Mouse (Mus musculus) limb, embryonic 13.5 days (tissue): Measurements from ENCODE around the gene Gm49388. TPM values are rescaled to one million over a fixed set of nuclear protein-coding genes. Genes with fewer than 3 reads are reported as not detected.

Source experiments
- ATAC-seq: fragments of 200-750 bp; cut with Nextera tagmentation; 2 replicates; pipeline ENCODE4 v1.8.0; 2017; ENCODE audit warnings: low read depth, moderate number of reproducible peaks, moderate TSS enrichment; ENCODE audit not compliant: low FRiP score
- H3K27ac ChIP-seq: fragments of 300-500 bp; sonication (generic); 2 replicates; pipeline ENCODE4 v1.5.1; 2015; ENCODE audit warnings: inconsistent platforms, mild to moderate bottlenecking, moderate library complexity
- H3K27me3 ChIP-seq: fragments of 300-500 bp; sonication (generic); 2 replicates; pipeline ENCODE4 v1.6.1; 2015; ENCODE audit warnings: mild to moderate bottlenecking, inconsistent platforms
- H3K36me3 ChIP-seq: fragments of 300-500 bp; sonication (generic); 2 replicates; pipeline ENCODE4 v1.6.1; 2015; ENCODE audit warnings: inconsistent platforms, mild to moderate bottlenecking, moderate library complexity
- H3K4me1 ChIP-seq: fragments of 300-500 bp; sonication (generic); 2 replicates; pipeline ENCODE4 v1.6.1; 2015; ENCODE audit warnings: inconsistent platforms
- H3K4me2 ChIP-seq: fragments of 300-500 bp; sonication (generic); replicated peaks from 2 replicates; pipeline ENCODE4 v1.6.1; 2015; ENCODE audit warnings: inconsistent platforms, mild to moderate bottlenecking, moderate library complexity
- H3K4me3 ChIP-seq: fragments of 300-500 bp; sonication (generic); 2 replicates; pipeline ENCODE4 v1.5.1; 2015; ENCODE audit warnings: moderate library complexity, mild to moderate bottlenecking, inconsistent platforms
- H3K9ac ChIP-seq: fragments of 300-500 bp; sonication (generic); 2 replicates; pipeline ENCODE4 v1.6.1; 2015; ENCODE audit warnings: mild to moderate bottlenecking, inconsistent platforms
- H3K9me3 ChIP-seq: fragments of 300-500 bp; sonication (generic); 2 replicates; pipeline ENCODE4 v1.6.1; 2016; ENCODE audit warnings: inconsistent platforms
- WGBS: fragments of 180-500 bp; shearing (Covaris S2); methylation state at CpG from one replicate; pipeline ENCODE4 v1.1.7; 2015; 5-methylcytosine and 5-hydroxymethylcytosine counted together
- polyA plus RNA-seq: library from polyadenylated mRNA; unstranded; fragments of >200 nt; fragmentation: Nextera tagmentation; extraction: Ambion mirVana; gene quantifications from 2 replicates; pipeline ENCODE4 v1.2.1, GENCODE M21; 2015

The Gm49388 gene
- not detected in 2 replicates for polyA plus RNA-seq

DNA sequence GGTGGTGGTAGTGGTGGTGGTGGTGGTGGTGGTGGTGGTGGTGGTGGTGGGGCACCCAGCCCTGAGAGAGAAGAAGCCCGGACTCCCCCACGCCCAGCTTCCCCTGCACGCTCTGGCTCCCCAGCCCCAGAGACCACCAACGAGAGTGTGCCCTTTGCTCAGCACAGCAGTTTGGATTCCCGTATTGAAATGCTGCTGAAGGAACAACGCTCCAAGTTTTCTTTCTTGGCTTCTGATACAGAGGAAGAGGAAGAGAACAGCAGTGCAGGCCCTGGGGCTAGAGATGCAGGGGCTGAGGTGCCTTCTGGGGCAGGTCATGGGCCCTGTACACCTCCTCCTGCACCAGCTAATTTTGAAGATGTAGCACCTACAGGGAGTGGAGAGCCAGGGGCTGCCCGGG lies at the start of gene Gm49388:
Gene Gm49388 (plus strand): TSS at position 301 of the 400 bp plus-strand sequence.
- Histone ChIP-seq H3K4me2 (no peak within 1 kb of the TSS), H3K9me3 (no peaks in the 10 kb centered on the region), H3K27me3 (no peaks in the 10 kb centered on the region), H3K36me3 (peaks cover 99% of the 10 kb centered on the region), H3K9ac (no peak within 1 kb of the TSS), H3K4me1 (no peaks in the 10 kb centered on the region), H3K4me3 (no peak within 1 kb of the TSS), H3K27ac (no peak within 1 kb of the TSS)
- 91% methylated on average over 7 of the region's 7 CpGs for WGBS
- no peak for ATAC-seq

DNA sequence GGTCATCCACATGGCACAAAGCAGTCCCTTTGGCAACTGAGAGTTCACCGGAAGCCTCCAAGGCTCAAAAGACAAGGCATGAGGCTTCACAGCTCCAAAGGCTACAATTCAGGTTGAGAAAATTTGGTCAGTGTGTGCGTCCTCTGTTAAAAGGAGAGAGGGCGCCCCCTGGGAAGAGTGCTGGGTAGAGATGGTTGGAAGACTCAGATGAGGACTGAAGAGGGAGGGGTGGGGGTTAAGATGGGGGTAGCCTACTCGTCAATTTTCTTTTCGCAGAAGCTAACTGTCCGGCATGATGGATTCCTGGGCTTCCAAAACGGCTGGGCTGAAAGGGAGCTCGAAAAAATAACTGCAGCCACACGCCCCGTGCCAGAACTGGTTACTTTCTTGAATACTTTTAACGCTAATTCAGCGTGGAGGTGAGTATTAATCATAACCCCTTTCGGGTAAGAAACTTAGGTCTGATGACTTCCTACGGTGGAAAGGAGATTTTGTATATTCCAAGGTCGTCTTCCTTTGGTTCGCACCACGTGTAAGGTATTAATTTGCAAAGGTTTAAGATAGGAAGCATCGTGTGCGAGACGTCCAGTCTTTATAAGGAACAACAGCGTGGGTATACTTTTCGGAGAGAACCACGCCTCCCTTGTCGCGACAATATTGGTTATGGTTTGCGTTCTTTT lies 40.9 kb upstream of the Gm49388 start, which contains the start of gene Fbxl19:
Gene Fbxl19 (plus strand): TSS at position 178 of the 680 bp plus-strand sequence.
- Histone ChIP-seq H3K9me3 (no peaks in the 10 kb centered on the region), H3K36me3 (peaks cover 17% of the 10 kb centered on the region)
- WGBS, result 1% methylated on average over 26 of the region's 26 CpGs

DNA sequence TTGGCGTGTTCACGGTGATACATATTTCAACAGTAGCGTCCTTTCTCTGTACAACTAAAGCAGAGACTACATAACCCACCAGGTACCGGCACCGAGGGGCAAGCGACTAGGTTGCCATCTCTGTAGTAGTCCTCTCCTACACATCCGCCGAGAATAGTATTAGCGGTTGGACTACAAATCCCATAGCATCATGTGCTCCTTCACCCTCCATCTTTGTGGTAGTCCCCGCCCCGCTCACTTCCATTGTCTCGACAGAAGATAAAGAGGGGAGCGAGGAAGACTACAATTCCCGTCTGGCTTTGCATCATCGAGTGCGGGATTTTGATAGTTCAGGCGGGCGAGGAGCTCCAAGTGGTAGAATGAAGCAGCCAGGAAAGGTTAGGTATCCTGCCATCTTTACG lies 40.2 kb upstream of the Gm49388 start:
- no peaks in the 10 kb centered on the region for H3K9me3 ChIP-seq
- peak overlapping the region; percentile 93 for H3K27ac ChIP-seq
- peak overlapping the region; percentile 85 for H3K4me2 ChIP-seq
- peaks cover 25% of the 10 kb centered on the region for H3K36me3 ChIP-seq
- H3K9ac ChIP-seq, result peak overlapping the region; percentile 92
- ATAC-seq, result peak; percentile 85
- H3K4me1 ChIP-seq, result peaks cover 22% of the 10 kb centered on the region
- under 1% methylated on average over 19 of the region's 19 CpGs for WGBS
- H3K4me3 ChIP-seq, result peak overlapping the region; percentile 96
- H3K27me3 ChIP-seq, result no peaks in the 10 kb centered on the region

More for the DNA sequence above, 40.9 kb upstream of the Gm49388 start, which contains the start of gene Fbxl19:
- Histone ChIP-seq H3K4me2 (peak within 1 kb of the TSS; percentile 85), H3K27ac (peak within 1 kb of the TSS; percentile 93), H3K27me3 (no peaks in the 10 kb centered on the region), H3K4me3 (peak within 1 kb of the TSS; percentile 96), H3K9ac (peak within 1 kb of the TSS; percentile 92), H3K4me1 (peaks cover 22% of the 10 kb centered on the region)
- no peak for ATAC-seq

DNA sequence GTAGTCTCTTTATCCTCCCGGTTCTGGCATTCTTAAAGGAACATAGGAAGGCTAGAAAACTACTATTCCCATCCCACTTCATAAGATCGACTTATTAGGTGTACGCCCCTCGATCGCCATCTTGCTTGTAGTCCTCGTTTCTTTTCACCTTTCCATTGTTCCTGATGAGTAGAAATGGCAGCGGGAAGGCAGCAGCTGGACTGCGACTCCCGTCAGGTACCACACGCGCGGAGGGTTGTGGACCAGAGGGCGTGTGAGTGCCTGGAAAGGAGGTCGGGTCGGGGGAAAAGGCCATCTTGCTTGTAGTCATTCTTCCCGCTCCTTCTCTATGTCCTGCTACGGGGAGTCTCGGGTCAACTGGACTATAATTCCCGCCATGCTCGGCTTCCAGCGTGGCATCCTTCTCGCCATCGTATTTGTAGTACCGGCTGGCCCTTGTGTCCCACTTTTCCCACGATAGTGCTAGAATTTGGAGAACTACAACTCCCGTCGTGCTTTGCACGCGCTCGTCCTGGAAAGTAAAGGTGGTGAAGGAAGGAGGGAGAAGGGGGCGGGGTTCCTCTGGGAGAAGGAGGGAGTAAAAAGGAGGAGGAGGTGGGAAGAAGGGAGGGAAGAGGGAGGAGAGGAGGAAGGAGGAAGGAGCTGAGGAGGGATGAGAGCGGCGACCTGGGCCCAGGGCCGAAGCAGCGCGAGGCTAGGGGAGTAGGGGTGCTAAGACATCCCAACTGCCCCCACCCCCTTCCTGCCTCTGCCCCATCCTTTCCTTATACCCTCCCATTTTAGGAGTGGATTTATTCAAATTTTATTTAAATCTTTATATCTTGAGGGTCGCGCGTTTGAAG lies 39.5 kb upstream of the Gm49388 start:
- ATAC-seq, result peak; percentile 91
- H3K27ac ChIP-seq, result peak overlapping the region; percentile 93
- H3K4me3 ChIP-seq, result peak overlapping the region; percentile 96
- peak overlapping the region; percentile 92 for H3K9ac ChIP-seq
- peaks cover 22% of the 10 kb centered on the region for H3K4me1 ChIP-seq
- no peaks in the 10 kb centered on the region for H3K27me3 ChIP-seq
- peak overlapping the region; percentile 85 for H3K4me2 ChIP-seq
- H3K9me3 ChIP-seq, result no peaks in the 10 kb centered on the region
- under 1% methylated on average over 39 of the region's 39 CpGs for whole genome bisulfite sequencing
- peaks cover 31% of the 10 kb centered on the region for H3K36me3 ChIP-seq

DNA sequence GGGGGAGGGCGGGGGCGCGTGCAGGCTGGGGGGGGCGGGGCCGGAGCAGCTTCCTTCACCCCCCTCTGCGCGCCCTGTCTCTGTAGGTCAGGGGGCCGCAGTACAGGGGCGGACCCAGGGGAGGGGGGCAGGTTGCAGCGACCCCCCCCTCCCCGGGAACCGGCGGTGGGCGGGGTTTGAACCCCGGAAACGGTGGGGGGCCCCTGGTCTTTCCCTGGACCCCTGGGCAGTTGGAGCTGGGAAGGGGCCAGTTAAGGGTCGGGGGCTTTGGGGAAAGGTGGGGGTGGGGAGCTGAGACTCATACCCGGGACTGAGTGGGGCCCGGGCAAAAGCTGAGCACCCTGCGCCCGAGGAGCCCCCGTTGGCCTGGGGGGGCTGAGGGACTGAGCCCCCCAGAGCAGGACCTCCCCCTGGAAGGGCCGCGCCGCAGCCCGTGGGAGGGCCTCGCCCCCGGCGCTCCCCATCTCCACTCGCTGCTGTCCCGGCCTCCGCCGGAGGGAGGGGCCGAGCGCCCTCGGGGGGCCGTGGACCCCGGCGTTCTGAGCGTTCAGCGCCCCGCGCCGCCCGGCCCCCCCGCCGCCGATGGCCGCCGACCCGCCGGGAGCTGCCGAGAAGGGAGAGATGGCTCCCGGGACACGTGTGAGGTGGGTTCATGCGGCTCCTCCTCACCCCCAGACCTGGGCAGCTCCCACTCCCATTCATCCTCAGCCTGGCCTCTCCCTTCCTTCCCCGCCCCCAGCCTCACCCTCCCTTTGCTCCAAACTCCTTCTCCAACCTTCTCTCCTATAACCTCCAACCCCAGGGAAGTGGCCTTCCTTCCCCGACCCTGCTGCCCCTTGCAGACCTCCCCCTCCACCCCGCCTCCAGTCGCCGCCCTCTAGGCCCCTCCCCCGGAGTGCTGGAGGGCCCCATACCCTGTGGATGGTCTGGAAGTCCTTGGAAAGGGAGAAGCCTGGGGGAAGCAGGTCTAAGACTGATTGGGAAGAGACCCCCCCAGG lies 38.6 kb upstream of the Gm49388 start:
- H3K36me3 ChIP-seq, result peaks cover 40% of the 10 kb centered on the region
- H3K4me3 ChIP-seq, result peak overlapping the region; percentile 96
- peak; percentile 0; the same call in 1 of the 2 replicates for ATAC-seq
- peaks cover 22% of the 10 kb centered on the region for H3K4me1 ChIP-seq
- peak overlapping the region; percentile 93 for H3K27ac ChIP-seq
- under 1% methylated on average over 52 of the region's 62 CpGs for WGBS
- peak overlapping the region; percentile 92 for H3K9ac ChIP-seq
- H3K4me2 ChIP-seq, result peak overlapping the region; percentile 85
- H3K9me3 ChIP-seq, result no peaks in the 10 kb centered on the region
- H3K27me3 ChIP-seq, result no peaks in the 10 kb centered on the region

DNA sequence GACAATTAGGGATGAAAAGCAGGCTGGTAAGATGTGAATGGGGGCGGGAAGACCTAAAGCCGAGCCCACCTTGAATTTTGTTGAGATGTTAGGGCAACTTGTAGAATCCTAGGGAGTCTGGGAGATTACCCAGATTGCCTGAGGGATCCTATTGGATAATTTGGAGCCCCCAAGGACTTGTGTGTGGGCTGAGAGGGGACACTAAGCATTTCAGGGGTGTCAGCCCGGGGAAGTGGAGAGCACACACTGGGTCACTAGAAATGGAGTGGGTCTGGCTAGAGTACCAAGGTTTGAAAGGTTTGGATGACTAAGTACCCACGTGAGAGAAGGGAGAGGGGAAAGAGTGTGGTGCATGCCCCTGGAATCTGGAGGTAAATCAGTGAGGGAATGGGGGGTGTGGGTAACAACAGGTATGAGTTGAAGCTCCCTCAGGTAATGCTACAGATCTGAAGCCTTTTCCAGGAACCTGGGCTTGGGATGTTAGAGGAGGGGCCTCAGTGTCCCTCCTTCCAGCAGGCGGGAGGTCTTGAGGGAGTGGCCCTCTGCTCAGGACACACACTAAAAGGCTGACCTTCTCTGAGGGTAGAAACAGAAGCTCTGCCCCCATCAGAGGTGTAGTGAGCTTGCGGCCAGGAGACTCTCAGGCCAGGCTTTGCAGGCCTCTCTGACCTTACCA lies 37.7 kb upstream of the Gm49388 start:
- no peaks in the 10 kb centered on the region for H3K27me3 ChIP-seq
- no peak for ATAC-seq
- H3K9ac ChIP-seq, result peak overlapping the region; percentile 92
- H3K9me3 ChIP-seq, result no peaks in the 10 kb centered on the region
- peak overlapping the region; percentile 96 for H3K4me3 ChIP-seq
- H3K4me2 ChIP-seq, result peak overlapping the region; percentile 85
- peaks cover 49% of the 10 kb centered on the region for H3K36me3 ChIP-seq
- peaks cover 22% of the 10 kb centered on the region for H3K4me1 ChIP-seq
- H3K27ac ChIP-seq, result peak overlapping the region; percentile 93; the same call in 1 of the 2 replicates
- WGBS, result 31% methylated on average over 6 of the region's 6 CpGs

DNA sequence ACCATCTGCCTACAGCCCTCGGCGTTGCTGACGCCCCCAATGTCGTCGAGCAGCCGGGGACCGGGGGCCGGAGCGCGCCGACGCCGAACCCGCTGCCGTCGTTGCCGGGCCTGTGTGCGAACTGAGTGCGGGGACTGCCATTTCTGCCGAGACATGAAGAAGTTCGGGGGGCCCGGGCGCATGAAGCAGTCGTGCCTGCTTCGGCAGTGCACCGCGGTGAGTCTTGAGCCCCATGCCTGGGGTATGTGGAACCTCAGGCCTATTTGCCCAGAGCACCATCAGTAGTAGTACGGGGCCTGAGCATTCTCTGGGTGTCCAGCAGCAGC lies 37.2 kb upstream of the Gm49388 start:
- H3K9me3 ChIP-seq, result no peaks in the 10 kb centered on the region
- H3K4me2 ChIP-seq, result peak overlapping the region; percentile 85
- WGBS, result 92% methylated on average over 28 of the region's 28 CpGs
- ATAC-seq, result no peak
- peaks cover 27% of the 10 kb centered on the region for H3K4me1 ChIP-seq
- H3K36me3 ChIP-seq, result peaks cover 54% of the 10 kb centered on the region
- H3K27ac ChIP-seq, result no peak overlapping the region
- H3K9ac ChIP-seq, result peak overlapping the region; percentile 92; the same call in 1 of the 2 replicates
- H3K27me3 ChIP-seq, result no peaks in the 10 kb centered on the region
- H3K4me3 ChIP-seq, result peak overlapping the region; percentile 96

DNA sequence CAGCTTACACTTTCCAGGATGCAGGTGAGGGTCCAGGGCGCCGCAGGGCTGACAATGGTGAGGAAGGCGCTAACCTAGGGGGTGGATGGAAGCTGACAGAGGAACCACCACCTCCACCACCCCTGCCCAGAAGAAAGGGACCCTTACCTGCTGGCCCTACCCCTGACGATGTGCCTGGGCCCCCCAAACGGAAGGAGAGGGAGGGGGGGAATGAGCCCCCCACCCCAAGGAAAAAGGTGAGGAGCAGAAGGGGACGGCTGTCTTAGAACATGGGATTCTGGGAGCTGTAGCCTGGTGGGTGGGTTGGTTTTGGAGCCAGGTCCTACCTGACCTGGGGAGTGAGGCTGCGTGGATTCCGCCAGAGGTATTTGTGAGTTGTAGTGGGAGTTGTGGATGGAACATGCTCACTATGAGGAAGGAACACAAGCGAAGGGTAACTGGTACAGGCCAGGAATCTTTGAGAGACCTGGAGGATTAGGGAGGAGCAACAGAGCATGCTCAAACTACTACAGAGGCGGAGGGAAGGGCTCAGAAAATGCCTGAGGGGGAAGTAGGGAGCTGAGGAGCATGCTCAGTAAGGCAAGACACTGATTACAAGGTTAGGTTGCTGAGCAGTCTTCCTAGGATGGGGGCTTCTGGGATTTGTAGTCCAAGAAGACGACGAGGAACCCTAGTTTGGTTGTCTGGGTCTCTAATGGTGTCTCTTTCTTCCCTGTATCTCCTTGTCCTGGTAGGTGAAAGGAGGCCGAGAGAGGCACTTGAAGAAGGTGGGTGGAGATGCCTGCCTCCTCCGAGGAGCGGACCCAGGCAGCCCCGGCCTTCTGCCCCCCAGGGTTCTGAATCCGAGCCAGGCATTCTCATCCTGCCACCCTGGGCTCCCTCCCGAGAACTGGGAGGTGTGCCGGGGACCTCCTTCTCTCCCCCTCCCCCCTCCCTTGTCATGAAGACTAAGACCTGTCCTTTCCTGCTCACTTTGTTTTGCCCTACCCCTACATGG lies 35.0 kb upstream of the Gm49388 start:
- 82% methylated on average over 16 of the region's 19 CpGs for WGBS
- no peak overlapping the region for H3K9ac ChIP-seq
- peaks cover 29% of the 10 kb centered on the region for H3K4me1 ChIP-seq
- H3K27me3 ChIP-seq, result no peaks in the 10 kb centered on the region
- no peak overlapping the region for H3K4me2 ChIP-seq
- H3K9me3 ChIP-seq, result no peaks in the 10 kb centered on the region
- H3K27ac ChIP-seq, result no peak overlapping the region
- peaks cover 76% of the 10 kb centered on the region for H3K36me3 ChIP-seq
- no peak overlapping the region for H3K4me3 ChIP-seq
- no peak for ATAC-seq

DNA sequence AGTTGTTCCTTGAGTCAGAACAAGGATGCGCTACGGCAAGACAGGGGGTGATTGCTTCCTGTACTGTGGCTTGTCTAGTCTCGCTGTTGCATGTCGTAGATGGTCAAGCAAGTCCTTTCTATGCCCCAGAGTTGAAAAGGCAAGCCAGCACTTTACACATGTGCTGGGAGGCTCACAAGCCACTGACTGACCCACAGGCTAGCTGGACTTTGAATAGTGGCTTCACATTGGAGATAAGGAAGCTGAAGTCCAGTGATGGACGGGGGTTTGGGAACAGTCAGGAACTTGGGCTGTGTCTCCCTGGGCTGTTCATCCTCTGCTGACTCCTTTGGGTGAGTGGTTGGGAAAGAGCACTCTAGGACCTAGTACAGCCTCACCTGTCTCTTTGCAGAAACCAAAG lies 33.8 kb upstream of the Gm49388 start:
- peaks cover 39% of the 10 kb centered on the region for H3K4me1 ChIP-seq
- H3K9ac ChIP-seq, result 0 out of 2 replicates have a peak overlapping the region, but pooled peaks have one; percentile 48
- ATAC-seq, result no peak
- H3K4me2 ChIP-seq, result no peak overlapping the region
- no peak overlapping the region for H3K4me3 ChIP-seq
- 93% methylated on average over 5 of the region's 5 CpGs for WGBS
- H3K36me3 ChIP-seq, result peaks cover 88% of the 10 kb centered on the region
- no peaks in the 10 kb centered on the region for H3K9me3 ChIP-seq
- H3K27ac ChIP-seq, result no peak overlapping the region
- H3K27me3 ChIP-seq, result no peaks in the 10 kb centered on the region

DNA sequence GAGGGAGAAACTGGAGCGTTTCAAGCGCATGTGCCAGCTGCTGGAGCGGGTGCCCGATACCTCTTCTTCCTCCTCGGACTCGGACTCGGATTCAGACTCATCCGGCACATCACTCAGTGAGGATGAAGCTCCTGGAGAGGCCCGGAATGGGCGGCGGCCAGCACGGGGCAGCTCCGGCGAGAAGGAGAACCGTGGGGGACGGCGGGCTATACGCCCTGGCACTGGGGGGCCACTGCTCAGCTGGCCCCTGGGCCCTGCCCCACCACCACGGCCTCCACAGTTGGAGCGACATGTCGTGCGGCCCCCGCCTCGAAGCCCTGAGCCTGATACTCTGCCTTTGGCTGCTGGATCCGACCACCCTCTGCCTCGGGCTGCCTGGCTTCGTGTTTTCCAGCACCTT lies 33.3 kb upstream of the Gm49388 start:
- Histone ChIP-seq H3K4me2 (no peak overlapping the region), H3K9me3 (no peaks in the 10 kb centered on the region), H3K4me1 (peaks cover 43% of the 10 kb centered on the region), H3K36me3 (peaks cover 93% of the 10 kb centered on the region), H3K9ac (0 out of 2 replicates have a peak overlapping the region, but pooled peaks have one; percentile 48), H3K4me3 (no peak overlapping the region), H3K27ac (no peak overlapping the region), H3K27me3 (no peaks in the 10 kb centered on the region)
- WGBS, result 96% methylated on average over 27 of the region's 27 CpGs
- no peak for ATAC-seq
